Mouse (Mus musculus): ENCODE measurements around the gene Hist1h4c. TPM values are rescaled to one million over a fixed set of nuclear protein-coding genes. Genes with fewer than 3 reads are reported as not detected.
A peak's percentile ranks its signal among the peaks of the same experiment; 100 is the strongest.

The Hist1h4c gene
- polyA plus RNA-seq, 1 experiment from 2014 or later, result 6.1 TPM

GRCm38 (mm10) chr13:23738041-23738440 lies 39.8 kb upstream of the Hist1h4c start:
- peak; percentile 42 for DNase-seq (ENCODE audit: low spot score)
- 22% methylated on average over 4 of the region's 4 CpGs for WGBS

DNA sequence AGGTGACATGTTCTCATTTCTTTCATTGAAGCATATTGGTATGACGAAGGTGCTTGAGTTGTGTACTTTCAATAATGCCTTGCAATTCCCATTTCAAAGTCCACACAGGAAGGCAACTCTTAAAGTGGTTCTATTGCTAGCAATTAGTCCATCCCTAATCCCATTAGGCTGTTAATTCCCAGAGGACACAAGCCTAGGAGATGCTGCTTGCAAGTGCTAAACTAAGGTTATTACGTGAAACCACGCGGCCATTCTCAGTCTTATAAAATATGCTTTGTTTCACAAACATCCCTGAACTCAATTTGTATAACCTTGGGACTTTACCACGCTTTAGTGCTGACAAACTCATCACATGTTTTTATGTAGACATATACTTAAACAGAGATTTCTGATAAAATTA lies 38.8 kb upstream of the Hist1h4c start:
- Histone ChIP-seq H3K36me3 (replicated peaks; ENCODE audit: control insufficient read depth, insufficient read depth, low read depth, low read length) (no peaks in the 10 kb centered on the region), H3K4me2 (ENCODE audit: low read depth, low read length) (no peak overlapping the region), H3K4me3 (ENCODE audit: low read depth, low read length) (no peak overlapping the region), H3K9me3 (replicated peaks; ENCODE audit: control insufficient read depth, low read length) (no peaks in the 10 kb centered on the region), H3K4me1 (ENCODE audit: control insufficient read depth, insufficient read depth, low read length) (no peaks in the 10 kb centered on the region), H3K27ac (replicated peaks; ENCODE audit: low read depth, low read length) (no peak overlapping the region), H3K27me3 (ENCODE audit: control insufficient read depth, insufficient read depth, low read length) (no peaks in the 10 kb centered on the region), H3K9ac (replicated peaks; ENCODE audit: low read length) (no peak overlapping the region)
- DNase-seq (ENCODE audit: low spot score) (no peak), ATAC-seq (replicated peaks; ENCODE audit: insufficient number of reproducible peaks, low FRiP score, low TSS enrichment, low read depth) (no peak)
- 77% methylated on average over 5 of the region's 5 CpGs for WGBS

More at GRCm38 (mm10) chr13:23738041-23738440, 39.8 kb upstream of the Hist1h4c start:
- no peaks in the 10 kb centered on the region for H3K36me3 ChIP-seq (replicated peaks; ENCODE audit: control insufficient read depth, insufficient read depth, low read depth, low read length)
- no peaks in the 10 kb centered on the region for H3K9me3 ChIP-seq (replicated peaks; ENCODE audit: control insufficient read depth, low read length)
- no peak overlapping the region for H3K4me2 ChIP-seq (ENCODE audit: low read depth, low read length)
- peak overlapping the region; percentile 87; the same call in 1 of the 2 replicates for H3K9ac ChIP-seq (replicated peaks; ENCODE audit: low read length)
- no peak overlapping the region for H3K4me3 ChIP-seq (ENCODE audit: low read depth, low read length)
- peak overlapping the region; percentile 99 for H3K27ac ChIP-seq (replicated peaks; ENCODE audit: low read depth, low read length)
- no peaks in the 10 kb centered on the region for H3K4me1 ChIP-seq (ENCODE audit: control insufficient read depth, insufficient read depth, low read length)
- no peak for ATAC-seq (replicated peaks; ENCODE audit: insufficient number of reproducible peaks, low FRiP score, low TSS enrichment, low read depth)
- H3K27me3 ChIP-seq (ENCODE audit: control insufficient read depth, insufficient read depth, low read length), result no peaks in the 10 kb centered on the region

DNA sequence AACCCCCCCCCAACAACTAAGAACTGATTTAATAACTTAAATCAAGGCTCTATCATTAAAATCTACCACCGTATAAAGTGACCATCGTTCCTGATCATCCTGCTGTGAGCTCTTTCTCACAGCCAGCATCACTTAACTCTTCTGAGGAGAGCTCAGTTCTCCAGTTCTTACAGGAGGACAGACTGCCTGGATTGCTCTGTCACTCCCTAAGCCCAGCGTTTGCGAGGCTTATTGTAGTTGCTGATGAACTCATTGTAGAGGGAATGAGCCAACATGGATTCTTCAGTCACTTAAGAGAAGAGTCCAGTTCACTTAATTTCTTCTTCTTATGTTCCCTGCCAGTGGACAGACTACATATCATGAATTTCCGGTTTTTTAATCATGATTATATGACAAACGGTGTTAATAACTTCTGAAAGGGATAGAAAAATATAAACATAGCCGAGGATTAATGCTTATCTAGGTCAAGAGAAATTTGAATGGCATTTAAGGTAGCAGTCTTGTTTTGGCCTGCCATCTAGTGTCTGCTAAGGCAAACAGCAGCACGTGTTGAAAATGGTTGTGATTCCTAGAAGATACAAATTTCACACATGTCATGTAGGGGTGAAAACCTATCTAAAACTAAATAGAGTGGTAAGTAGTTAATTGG lies 34.0 kb upstream of the Hist1h4c start:
- H3K4me2 ChIP-seq (ENCODE audit: low read depth, low read length), result no peak overlapping the region
- no peak overlapping the region for H3K27ac ChIP-seq (replicated peaks; ENCODE audit: low read depth, low read length)
- no peaks in the 10 kb centered on the region for H3K4me1 ChIP-seq (ENCODE audit: control insufficient read depth, insufficient read depth, low read length)
- no peak for ATAC-seq (replicated peaks; ENCODE audit: insufficient number of reproducible peaks, low FRiP score, low TSS enrichment, low read depth)
- H3K9me3 ChIP-seq (replicated peaks; ENCODE audit: control insufficient read depth, low read length), result no peaks in the 10 kb centered on the region
- H3K27me3 ChIP-seq (ENCODE audit: control insufficient read depth, insufficient read depth, low read length), result no peaks in the 10 kb centered on the region
- H3K4me3 ChIP-seq (ENCODE audit: low read depth, low read length), result no peak overlapping the region
- no peaks in the 10 kb centered on the region for H3K36me3 ChIP-seq (replicated peaks; ENCODE audit: control insufficient read depth, insufficient read depth, low read depth, low read length)
- H3K9ac ChIP-seq (replicated peaks; ENCODE audit: low read length), result no peak overlapping the region
- DNase-seq (ENCODE audit: low spot score), result peak; percentile 70
- WGBS, result 26% methylated on average over 8 of the region's 8 CpGs

DNA sequence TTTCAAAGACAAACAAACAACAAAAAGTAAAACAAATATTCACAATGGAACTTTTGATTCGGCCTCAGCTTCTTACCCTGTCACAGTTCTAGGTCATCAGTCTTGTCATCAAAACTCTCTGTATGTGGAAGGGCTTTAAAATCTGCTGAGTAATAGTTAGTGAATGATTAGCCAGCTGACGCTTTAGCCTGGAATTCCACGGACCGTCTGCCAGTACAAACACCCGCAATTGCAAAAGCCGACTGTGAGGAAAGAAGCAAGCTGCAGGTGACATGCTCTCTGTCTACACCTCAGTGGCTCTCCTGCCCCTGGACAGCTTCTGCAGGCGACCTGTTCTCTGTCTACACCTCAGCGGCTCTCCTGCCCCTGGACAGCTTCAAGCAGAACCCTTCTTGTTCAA lies 32.2 kb upstream of the Hist1h4c start:
- Histone ChIP-seq H3K4me2 (ENCODE audit: low read depth, low read length) (no peak overlapping the region), H3K4me1 (ENCODE audit: control insufficient read depth, insufficient read depth, low read length) (no peaks in the 10 kb centered on the region), H3K4me3 (ENCODE audit: low read depth, low read length) (no peak overlapping the region), H3K27ac (replicated peaks; ENCODE audit: low read depth, low read length) (no peak overlapping the region), H3K9ac (replicated peaks; ENCODE audit: low read length) (no peak overlapping the region), H3K27me3 (ENCODE audit: control insufficient read depth, insufficient read depth, low read length) (no peaks in the 10 kb centered on the region), H3K9me3 (replicated peaks; ENCODE audit: control insufficient read depth, low read length) (no peaks in the 10 kb centered on the region), H3K36me3 (replicated peaks; ENCODE audit: control insufficient read depth, insufficient read depth, low read depth, low read length) (no peaks in the 10 kb centered on the region)
- DNase-seq (ENCODE audit: low spot score) (no peak), ATAC-seq (replicated peaks; ENCODE audit: insufficient number of reproducible peaks, low FRiP score, low TSS enrichment, low read depth) (no peak)
- WGBS, result 53% methylated on average over 8 of the region's 8 CpGs

GRCm38 (mm10) chr13:23729706-23730105 lies 31.5 kb upstream of the Hist1h4c start:
- 91% methylated on average over 5 of the region's 5 CpGs for WGBS
- DNase-seq (ENCODE audit: low spot score) (no peak), ATAC-seq (replicated peaks; ENCODE audit: insufficient number of reproducible peaks, low FRiP score, low TSS enrichment, low read depth) (no peak)
- H3K4me1 ChIP-seq (ENCODE audit: control insufficient read depth, insufficient read depth, low read length), result no peaks in the 10 kb centered on the region
- H3K4me3 ChIP-seq (ENCODE audit: low read depth, low read length), result no peak overlapping the region
- H3K27ac ChIP-seq (replicated peaks; ENCODE audit: low read depth, low read length), result no peak overlapping the region
- H3K9me3 ChIP-seq (replicated peaks; ENCODE audit: control insufficient read depth, low read length), result no peaks in the 10 kb centered on the region
- no peak overlapping the region for H3K9ac ChIP-seq (replicated peaks; ENCODE audit: low read length)
- H3K36me3 ChIP-seq (replicated peaks; ENCODE audit: control insufficient read depth, insufficient read depth, low read depth, low read length), result no peaks in the 10 kb centered on the region
- H3K4me2 ChIP-seq (ENCODE audit: low read depth, low read length), result no peak overlapping the region
- no peaks in the 10 kb centered on the region for H3K27me3 ChIP-seq (ENCODE audit: control insufficient read depth, insufficient read depth, low read length)

- H3K27ac ChIP-seq (replicated peaks; ENCODE audit: low read depth, low read length), result no peak overlapping the region
- no peak overlapping the region for H3K4me3 ChIP-seq (ENCODE audit: low read depth, low read length)
- H3K4me2 ChIP-seq (ENCODE audit: low read depth, low read length), result no peak overlapping the region
- H3K9ac ChIP-seq (replicated peaks; ENCODE audit: low read length), result no peak overlapping the region
- no peaks in the 10 kb centered on the region for H3K9me3 ChIP-seq (replicated peaks; ENCODE audit: control insufficient read depth, low read length)
- H3K4me1 ChIP-seq (ENCODE audit: control insufficient read depth, insufficient read depth, low read length), result no peaks in the 10 kb centered on the region
- WGBS, result 95% methylated on average over 9 of the region's 9 CpGs
- no peaks in the 10 kb centered on the region for H3K27me3 ChIP-seq (ENCODE audit: control insufficient read depth, insufficient read depth, low read length)
- no peaks in the 10 kb centered on the region for H3K36me3 ChIP-seq (replicated peaks; ENCODE audit: control insufficient read depth, insufficient read depth, low read depth, low read length)
- ATAC-seq (replicated peaks; ENCODE audit: insufficient number of reproducible peaks, low FRiP score, low TSS enrichment, low read depth), result no peak
- DNase-seq (ENCODE audit: low spot score), result no peak
Measured at GRCm38 (mm10) chr13:23729192-23729525, 30.9 kb upstream of the Hist1h4c start.

DNA sequence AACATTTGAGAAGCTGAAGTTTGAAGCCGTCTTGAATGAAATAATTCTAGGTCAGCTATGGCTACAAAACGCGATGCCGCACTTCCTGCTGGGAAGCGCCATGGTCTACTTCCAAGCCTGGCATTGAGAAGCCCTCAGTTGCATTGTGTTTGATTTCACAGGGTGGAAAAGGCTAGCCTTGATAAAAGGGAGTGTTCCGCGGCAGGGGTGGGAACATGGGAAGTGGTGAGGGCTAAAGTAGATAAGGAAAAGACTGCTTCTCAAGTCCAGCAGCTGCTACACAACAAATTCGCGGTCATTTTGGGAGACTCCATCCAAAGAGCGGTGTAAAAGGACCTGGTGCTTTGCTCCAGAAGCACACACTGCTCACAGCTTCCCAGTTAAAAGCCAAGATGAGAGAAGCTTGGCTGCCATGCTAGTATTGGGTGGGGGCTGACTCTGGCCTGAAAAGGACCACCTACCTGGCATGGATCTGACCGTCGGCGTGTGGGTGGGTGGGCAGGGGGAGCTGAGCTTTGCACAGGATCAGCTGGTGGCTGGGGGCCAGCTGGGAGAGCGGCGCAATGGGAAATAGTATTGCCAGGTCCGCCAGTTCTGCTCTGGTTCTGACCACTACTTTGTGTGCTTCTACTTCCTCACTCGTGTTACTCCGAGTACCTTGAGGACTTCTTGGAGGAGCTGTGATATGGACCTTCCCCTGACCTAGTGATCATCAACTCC lies 30.4 kb upstream of the Hist1h4c start:
- H3K9me3 ChIP-seq (replicated peaks; ENCODE audit: control insufficient read depth, low read length), result no peaks in the 10 kb centered on the region
- H3K4me1 ChIP-seq (ENCODE audit: control insufficient read depth, insufficient read depth, low read length), result no peaks in the 10 kb centered on the region
- DNase-seq (ENCODE audit: low spot score), result no peak
- 87% methylated on average over 18 of the region's 18 CpGs for WGBS
- no peak for ATAC-seq (replicated peaks; ENCODE audit: insufficient number of reproducible peaks, low FRiP score, low TSS enrichment, low read depth)
- no peak overlapping the region for H3K27ac ChIP-seq (replicated peaks; ENCODE audit: low read depth, low read length)
- no peak overlapping the region for H3K4me3 ChIP-seq (ENCODE audit: low read depth, low read length)
- no peaks in the 10 kb centered on the region for H3K27me3 ChIP-seq (ENCODE audit: control insufficient read depth, insufficient read depth, low read length)
- no peak overlapping the region for H3K4me2 ChIP-seq (ENCODE audit: low read depth, low read length)
- no peak overlapping the region for H3K9ac ChIP-seq (replicated peaks; ENCODE audit: low read length)
- no peaks in the 10 kb centered on the region for H3K36me3 ChIP-seq (replicated peaks; ENCODE audit: control insufficient read depth, insufficient read depth, low read depth, low read length)

- no peaks in the 10 kb centered on the region for H3K9me3 ChIP-seq (replicated peaks; ENCODE audit: control insufficient read depth, low read length)
- H3K4me2 ChIP-seq (ENCODE audit: low read depth, low read length), result no peak overlapping the region
- H3K36me3 ChIP-seq (replicated peaks; ENCODE audit: control insufficient read depth, insufficient read depth, low read depth, low read length), result no peaks in the 10 kb centered on the region
- H3K27ac ChIP-seq (replicated peaks; ENCODE audit: low read depth, low read length), result no peak overlapping the region
- no CpG with 5 or more reads among the region's 1 CpGs for WGBS
- no peak overlapping the region for H3K9ac ChIP-seq (replicated peaks; ENCODE audit: low read length)
- DNase-seq (ENCODE audit: low spot score), result no peak
- no peak for ATAC-seq (replicated peaks; ENCODE audit: insufficient number of reproducible peaks, low FRiP score, low TSS enrichment, low read depth)
- no peak overlapping the region for H3K4me3 ChIP-seq (ENCODE audit: low read depth, low read length)
- H3K4me1 ChIP-seq (ENCODE audit: control insufficient read depth, insufficient read depth, low read length), result no peaks in the 10 kb centered on the region
- no peaks in the 10 kb centered on the region for H3K27me3 ChIP-seq (ENCODE audit: control insufficient read depth, insufficient read depth, low read length)
Measured at GRCm38 (mm10) chr13:23725213-23725612, 27.0 kb upstream of the Hist1h4c start.

Measured in embryonic facial prominence, embryonic 11.5 days (tissue).